Mouse (Mus musculus) heart, embryonic 11.5 days (tissue): ENCODE results near the gene Cdh4. TPM values are rescaled to one million over a fixed set of nuclear protein-coding genes. Genes with fewer than 3 reads are reported as not detected.

Source experiments
- ATAC-seq: fragments of 200-750 bp; cut with Nextera tagmentation; replicated peaks from 2 replicates; pipeline ENCODE4 v1.8.0; 2017; ENCODE audit warnings: moderate library complexity; ENCODE audit not compliant: insufficient number of reproducible peaks, low FRiP score, low TSS enrichment
- H3K27ac ChIP-seq: fragments of 300-500 bp; sonication (generic); 2 replicates; pipeline ENCODE4 v1.5.1; 2014; ENCODE audit warnings: mild to moderate bottlenecking, low read depth, low read length
- H3K27me3 ChIP-seq: fragments of 300-500 bp; sonication (generic); 2 replicates; pipeline ENCODE4 v1.6.1; 2014; ENCODE audit warnings: mild to moderate bottlenecking, low read length, mixed read lengths; ENCODE audit not compliant: control insufficient read depth, insufficient read depth
- H3K36me3 ChIP-seq: fragments of 300-500 bp; sonication (generic); 2 replicates; pipeline ENCODE4 v1.6.1; 2014; ENCODE audit warnings: mild to moderate bottlenecking, low read length, moderate library complexity, mixed read lengths; ENCODE audit not compliant: control insufficient read depth, insufficient read depth
- H3K4me1 ChIP-seq: fragments of 300-500 bp; sonication (generic); 2 replicates; pipeline ENCODE4 v1.6.1; 2014; ENCODE audit warnings: low read length; ENCODE audit not compliant: control insufficient read depth, insufficient read depth
- H3K4me2 ChIP-seq: fragments of 300-500 bp; sonication (generic); 2 replicates; pipeline ENCODE4 v1.6.1; 2014; ENCODE audit warnings: mild to moderate bottlenecking, moderate library complexity
- H3K4me3 ChIP-seq: fragments of 300-500 bp; sonication (generic); 2 replicates; pipeline ENCODE4 v1.5.1; 2014; ENCODE audit warnings: low read depth, low read length
- H3K9ac ChIP-seq: fragments of 300-500 bp; sonication (generic); 2 replicates; pipeline ENCODE4 v1.6.1; 2014; ENCODE audit warnings: mild to moderate bottlenecking, low read depth, low read length, moderate library complexity
- H3K9me3 ChIP-seq: fragments of 300-500 bp; sonication (generic); replicated peaks from 2 replicates; pipeline ENCODE4 v1.6.1; 2016; ENCODE audit warnings: low read length; ENCODE audit not compliant: control insufficient read depth
- WGBS: fragments of 180-500 bp; shearing (Covaris S2); extraction: QIAGEN DNeasy Blood & Tissue Kit; methylation state at CpG from one replicate; pipeline ENCODE4 v1.1.7; 2014; ENCODE audit not compliant: insufficient replicate concordance; 5-methylcytosine and 5-hydroxymethylcytosine counted together
- polyA plus RNA-seq: library from polyadenylated mRNA; unstranded; fragments of >200 nt; fragmentation: Nextera tagmentation; extraction: Ambion mirVana; gene quantifications from 2 replicates; pipeline ENCODE4 v1.2.1, GENCODE M21; 2014

Gene Cdh4
- polyA plus RNA-seq, 1 experiment from 2014 or later: 0.56 TPM

DNA sequence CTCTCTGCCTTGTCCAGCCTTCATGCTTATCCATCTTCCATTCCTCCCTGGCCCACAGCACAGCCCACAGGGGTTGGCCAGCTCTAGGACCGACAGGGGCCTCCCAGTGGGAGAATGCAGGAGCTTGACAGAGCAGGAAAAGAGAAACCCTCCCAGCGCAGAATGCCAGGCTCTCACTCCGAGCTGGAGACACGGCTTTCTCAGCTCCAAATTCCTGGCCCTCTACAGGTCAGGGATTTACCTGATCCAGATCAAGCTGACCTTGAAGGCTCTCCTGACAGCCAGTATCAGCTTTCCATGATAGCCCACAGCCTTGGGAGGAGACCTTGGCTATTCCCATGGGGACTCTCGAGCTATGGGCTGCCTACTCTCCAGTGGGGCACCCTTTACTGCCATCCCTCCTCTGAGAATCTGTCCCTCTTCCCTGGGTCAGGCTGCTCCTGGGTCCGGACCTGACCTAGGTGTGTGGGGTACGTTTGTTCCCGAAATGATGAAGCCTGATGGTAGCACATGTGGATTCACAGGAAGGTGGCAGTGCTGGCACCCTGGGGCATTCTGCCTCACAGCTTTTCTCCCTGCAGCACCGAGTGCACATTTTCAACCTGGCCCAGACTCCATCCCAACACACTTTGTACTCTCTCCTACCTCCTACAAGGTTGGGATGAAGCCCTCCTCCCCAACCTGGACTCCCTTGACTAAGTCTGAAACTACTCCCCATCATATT is 319.6 kb downstream of the Cdh4 start:
- H3K27ac ChIP-seq: no peak overlapping the region
- H3K9ac ChIP-seq: no peak overlapping the region
- no peaks in the 10 kb centered on the region for H3K36me3 ChIP-seq
- H3K4me3 ChIP-seq: no peak overlapping the region
- H3K9me3 ChIP-seq: no peaks in the 10 kb centered on the region
- WGBS: 46% methylated on average over 9 of the region's 9 CpGs
- peak overlapping the region; percentile 8; the same call in 1 of the 2 replicates for H3K4me2 ChIP-seq
- H3K27me3 ChIP-seq: peaks cover 8% of the 10 kb centered on the region
- no peak for ATAC-seq
- peaks cover 10% of the 10 kb centered on the region for H3K4me1 ChIP-seq

- 77% methylated on average over 13 of the region's 13 CpGs for WGBS
- Histone ChIP-seq H3K4me1 (peaks cover 17% of the 10 kb centered on the region), H3K36me3 (no peaks in the 10 kb centered on the region), H3K4me3 (no peak overlapping the region), H3K27me3 (peaks cover 9% of the 10 kb centered on the region), H3K9me3 (no peaks in the 10 kb centered on the region), H3K4me2 (no peak overlapping the region), H3K27ac (no peak overlapping the region), H3K9ac (no peak overlapping the region)
- ATAC-seq: no peak
Observed at GRCm38 (mm10) chr2:179762521-179763305, 320.5 kb downstream of the Cdh4 start.

DNA sequence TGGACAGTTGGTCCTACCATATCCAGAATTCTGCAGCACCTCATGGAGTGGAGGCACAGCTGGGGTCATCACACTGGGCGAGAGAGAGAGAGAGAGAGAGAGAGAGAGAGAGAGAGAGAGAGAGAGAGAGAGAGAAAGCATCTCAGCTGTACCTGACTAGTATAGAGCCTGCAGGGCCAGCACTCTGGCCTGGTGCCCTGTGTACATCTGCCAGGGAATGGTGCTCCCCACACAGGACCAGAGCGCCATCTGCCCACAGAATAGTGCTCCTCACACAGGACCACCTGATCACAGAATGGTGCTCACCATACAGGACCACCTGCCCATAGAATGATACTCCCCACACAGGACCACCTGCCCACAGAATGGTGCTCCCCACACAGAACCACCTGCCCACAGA is 322.2 kb downstream of the Cdh4 start:
- Histone ChIP-seq H3K27me3 (peaks cover 9% of the 10 kb centered on the region), H3K4me1 (peaks cover 26% of the 10 kb centered on the region), H3K27ac (no peak overlapping the region), H3K36me3 (no peaks in the 10 kb centered on the region), H3K9ac (no peak overlapping the region), H3K4me2 (no peak overlapping the region), H3K9me3 (no peaks in the 10 kb centered on the region), H3K4me3 (no peak overlapping the region)
- no peak for ATAC-seq
- WGBS: 77% methylated on average over 2 of the region's 2 CpGs

- H3K27ac ChIP-seq: no peak overlapping the region
- H3K27me3 ChIP-seq: peaks cover 7% of the 10 kb centered on the region
- ATAC-seq: no peak
- H3K4me2 ChIP-seq: peak overlapping the region; percentile 32
- H3K4me1 ChIP-seq: peaks cover 32% of the 10 kb centered on the region
- H3K36me3 ChIP-seq: no peaks in the 10 kb centered on the region
- 21% methylated on average over 16 of the region's 16 CpGs for WGBS
- H3K9ac ChIP-seq: no peak overlapping the region
- H3K9me3 ChIP-seq: no peaks in the 10 kb centered on the region
- no peak overlapping the region for H3K4me3 ChIP-seq
Observed at GRCm38 (mm10) chr2:179766664-179767526, 324.7 kb downstream of the Cdh4 start.

- no peak overlapping the region for H3K4me3 ChIP-seq
- no peaks in the 10 kb centered on the region for H3K9me3 ChIP-seq
- no peak overlapping the region for H3K27ac ChIP-seq
- no peak for ATAC-seq
- WGBS: 8% methylated on average over 9 of the region's 9 CpGs
- peaks cover 7% of the 10 kb centered on the region for H3K27me3 ChIP-seq
- H3K4me1 ChIP-seq: peaks cover 32% of the 10 kb centered on the region
- H3K36me3 ChIP-seq: no peaks in the 10 kb centered on the region
- H3K9ac ChIP-seq: no peak overlapping the region
- peak overlapping the region; percentile 32 for H3K4me2 ChIP-seq
Observed at GRCm38 (mm10) chr2:179767527-179767849, 325.3 kb downstream of the Cdh4 start.

- Histone ChIP-seq H3K9me3 (no peaks in the 10 kb centered on the region), H3K4me2 (no peak overlapping the region), H3K4me3 (no peak overlapping the region), H3K9ac (no peak overlapping the region), H3K36me3 (no peaks in the 10 kb centered on the region), H3K27me3 (peaks cover 7% of the 10 kb centered on the region), H3K27ac (peak overlapping the region; percentile 70), H3K4me1 (peaks cover 48% of the 10 kb centered on the region)
- no peak for ATAC-seq
- 41% methylated on average over 5 of the region's 5 CpGs for WGBS
Observed at GRCm38 (mm10) chr2:179769137-179769536, 326.9 kb downstream of the Cdh4 start.

- 24% methylated on average over 8 of the region's 8 CpGs for WGBS
- H3K4me3 ChIP-seq: no peak overlapping the region
- peaks cover 7% of the 10 kb centered on the region for H3K27me3 ChIP-seq
- H3K9me3 ChIP-seq: no peaks in the 10 kb centered on the region
- peaks cover 54% of the 10 kb centered on the region for H3K4me1 ChIP-seq
- peak overlapping the region; percentile 70 for H3K27ac ChIP-seq
- peak; percentile 32; the same call in 1 of the 2 replicates for ATAC-seq
- H3K36me3 ChIP-seq: no peaks in the 10 kb centered on the region
- no peak overlapping the region for H3K9ac ChIP-seq
- H3K4me2 ChIP-seq: no peak overlapping the region
Observed at GRCm38 (mm10) chr2:179769943-179770342, 327.7 kb downstream of the Cdh4 start.

- H3K4me3 ChIP-seq: no peak overlapping the region
- no peak overlapping the region for H3K9ac ChIP-seq
- peaks cover 41% of the 10 kb centered on the region for H3K4me1 ChIP-seq
- no peaks in the 10 kb centered on the region for H3K36me3 ChIP-seq
- ATAC-seq: peak; percentile 28; the same call in 1 of the 2 replicates
- H3K4me2 ChIP-seq: no peak overlapping the region
- H3K27ac ChIP-seq: peak overlapping the region; percentile 36; the same call in 1 of the 2 replicates
- H3K27me3 ChIP-seq: no peaks in the 10 kb centered on the region
- 16% methylated on average over 13 of the region's 13 CpGs for WGBS
- H3K9me3 ChIP-seq: no peaks in the 10 kb centered on the region
Observed at GRCm38 (mm10) chr2:179774440-179775110, 332.3 kb downstream of the Cdh4 start.
